Mouse (Mus musculus): Measurements from ENCODE around the gene Olfr922.
A peak's percentile ranks its signal among the peaks of the same experiment; 100 is the strongest.

Gene Olfr922

GRCm38 (mm10) chr9:38814314-38814713 is at the start of gene Olfr922:
Gene Olfr922 (plus strand): TSS chr9:38814614.
- DNase-seq (ENCODE audit: low spot score), result no peak

GRCm38 (mm10) chr9:38772768-38773167 is 41.6 kb upstream of the Olfr922 start, which contains the start of gene Olfr921:
Gene Olfr921 (plus strand): TSS chr9:38773068.
- DNase-seq (ENCODE audit: low spot score), result no peak

- no peak for DNase-seq (ENCODE audit: low spot score)
Observed at GRCm38 (mm10) chr9:38792689-38793088, 21.7 kb upstream of the Olfr922 start.

- peak; percentile 7 for DNase-seq (ENCODE audit: low spot score)
Observed at GRCm38 (mm10) chr9:38805696-38806095, 8.7 kb upstream of the Olfr922 start.

- DNase-seq (ENCODE audit: low spot score), result no peak
Observed at GRCm38 (mm10) chr9:38815458-38815986, 1.1 kb downstream of the Olfr922 start.

GRCm38 (mm10) chr9:38826245-38826644 is 11.8 kb downstream of the Olfr922 start, which contains the start of gene Olfr923:
Gene Olfr923 (plus strand): TSS chr9:38826545.
- no peak for DNase-seq (ENCODE audit: low spot score)

GRCm38 (mm10) chr9:38833027-38833426 is 18.6 kb downstream of the Olfr922 start:
- DNase-seq (ENCODE audit: low spot score), result no peak

GRCm38 (mm10) chr9:38844149-38844548 is 29.7 kb downstream of the Olfr922 start, which contains the start of gene Olfr924:
Gene Olfr924 (plus strand): TSS chr9:38844449.
- no peak for DNase-seq (ENCODE audit: low spot score)

GRCm38 (mm10) chr9:38854760-38855159 is 40.3 kb downstream of the Olfr922 start, which contains the start of gene Olfr26:
Gene Olfr26 (plus strand): TSS chr9:38855060.
- DNase-seq (ENCODE audit: low spot score), result no peak
